Mouse (Mus musculus) layer of hippocampus, adult 18-20 months (tissue): ENCODE measurements around the gene Tnn. TPM values are rescaled to one million over a fixed set of nuclear protein-coding genes. Genes with fewer than 3 reads are reported as not detected.

ENCODE experiments used
- DNase-seq, 2 experiments: peaks; one replicate each; pipeline ENCODE4 v3.0.0; 2022; ENCODE audit warnings: low spot score in 2 of 2
- total RNA-seq, 2 experiments: library from RNA; stranded (reverse); gene quantifications; 2 replicates each; pipeline ENCODE4 v1.2.3; 2021

The Tnn gene
- total RNA-seq, 2 experiments from 2014 or later: 0.08 TPM; not detected in 1

DNA sequence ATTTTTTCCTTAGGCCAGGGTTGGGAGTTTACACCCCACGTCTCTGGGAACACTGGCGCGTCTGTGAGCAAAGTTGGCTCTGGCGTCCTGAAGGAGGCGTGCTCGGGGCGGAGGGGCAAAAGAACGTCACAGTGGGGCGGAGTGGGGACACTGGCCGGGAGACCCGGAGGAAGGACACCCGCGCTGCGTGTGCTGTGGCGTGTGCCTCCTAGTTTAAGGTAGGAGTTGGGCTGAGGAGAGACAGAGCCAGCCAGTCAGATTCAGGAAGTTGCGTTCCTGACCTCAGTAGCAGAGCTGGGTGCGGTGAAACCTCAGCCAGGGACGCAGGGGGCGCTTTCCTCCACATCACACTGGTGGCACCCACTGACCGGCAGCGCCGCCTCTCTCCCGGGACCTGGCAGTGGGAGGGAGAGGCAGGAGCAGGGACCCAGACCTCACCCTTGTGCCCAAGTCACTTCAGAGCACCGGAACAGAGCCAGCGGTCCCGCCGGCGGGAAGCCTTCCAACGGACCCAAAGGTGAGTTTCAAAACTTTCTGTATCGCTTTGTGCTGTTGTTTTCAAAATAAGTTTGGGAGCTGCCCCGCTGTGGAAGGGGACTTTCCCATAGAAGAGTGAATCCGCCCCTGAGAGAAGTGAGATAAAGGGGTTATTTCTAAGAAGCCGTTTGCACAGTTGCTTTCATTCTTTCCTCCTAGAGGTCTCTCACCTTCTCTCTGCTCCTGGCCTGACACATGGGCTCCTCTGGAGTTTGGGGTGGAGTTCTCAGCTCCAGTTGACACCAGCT, 109.0 kb downstream of the Tnn start, which contains the start of gene 4930523C07Rik:
4930523C07Rik (plus strand) TSS at position 146 of the 785 bp plus-strand sequence.
- peak in 1 of 2 experiments; percentile 12 for DNase-seq

GRCm38 (mm10) chr1:160043271-160043975, 110.0 kb downstream of the Tnn start:
- no peak for DNase-seq

DNA sequence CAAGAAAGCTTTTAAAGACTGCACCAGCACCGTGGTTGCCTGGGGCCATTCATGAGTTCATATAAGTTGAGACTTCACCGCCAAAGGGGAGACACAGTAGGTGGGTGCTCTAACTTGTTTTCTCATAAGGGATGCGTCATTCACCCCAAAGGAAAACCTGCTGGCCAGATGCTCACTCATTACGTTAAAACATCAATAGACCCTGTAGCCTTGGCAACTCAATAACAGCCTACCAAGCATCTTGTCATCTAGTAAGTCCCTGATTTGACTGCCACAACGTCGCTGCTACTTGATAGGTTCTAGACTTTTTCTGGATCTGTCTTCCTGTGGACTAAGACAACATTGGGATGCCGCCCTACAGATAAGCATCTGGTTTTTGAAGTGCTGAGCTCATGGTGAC, 111.0 kb downstream of the Tnn start:
- no peak for DNase-seq

- no peak for DNase-seq
Observed at GRCm38 (mm10) chr1:160041264-160041775, 112.1 kb downstream of the Tnn start.

DNA sequence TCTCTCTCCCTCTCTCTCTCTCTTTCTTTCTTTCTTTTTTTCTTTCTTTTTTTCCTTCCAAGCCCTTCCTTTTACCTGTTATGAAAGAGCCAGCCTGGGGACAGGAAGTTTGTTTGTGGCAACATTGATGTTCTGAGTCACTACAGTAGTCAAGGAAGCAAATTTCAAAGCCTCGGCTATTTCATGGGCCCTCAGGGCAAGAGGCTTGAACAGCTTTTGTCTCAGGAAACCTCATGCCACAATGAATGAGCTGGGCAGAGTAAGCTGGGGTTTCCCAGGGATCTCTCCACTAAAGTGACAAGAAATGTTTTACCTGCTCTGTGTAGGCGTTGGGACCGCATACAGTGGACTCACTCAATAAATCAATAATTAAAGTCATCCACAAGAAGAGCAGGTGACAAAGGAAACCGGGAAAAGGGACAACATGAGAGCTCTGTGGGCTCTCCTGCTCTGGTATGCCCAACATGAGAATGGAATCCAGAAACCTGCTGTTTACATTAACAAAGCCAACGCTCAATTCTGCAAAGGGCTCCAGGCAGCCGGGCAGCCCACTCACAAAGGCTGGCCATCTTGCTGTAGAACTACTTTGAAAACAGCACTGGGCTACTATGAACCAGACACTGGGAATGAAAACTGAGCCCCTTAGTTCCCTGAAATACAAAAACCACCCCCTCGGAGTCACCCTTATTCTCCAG, 113.3 kb downstream of the Tnn start:
- no peak for DNase-seq

GRCm38 (mm10) chr1:160036996-160037521, 116.3 kb downstream of the Tnn start:
- DNase-seq: no peak

DNA sequence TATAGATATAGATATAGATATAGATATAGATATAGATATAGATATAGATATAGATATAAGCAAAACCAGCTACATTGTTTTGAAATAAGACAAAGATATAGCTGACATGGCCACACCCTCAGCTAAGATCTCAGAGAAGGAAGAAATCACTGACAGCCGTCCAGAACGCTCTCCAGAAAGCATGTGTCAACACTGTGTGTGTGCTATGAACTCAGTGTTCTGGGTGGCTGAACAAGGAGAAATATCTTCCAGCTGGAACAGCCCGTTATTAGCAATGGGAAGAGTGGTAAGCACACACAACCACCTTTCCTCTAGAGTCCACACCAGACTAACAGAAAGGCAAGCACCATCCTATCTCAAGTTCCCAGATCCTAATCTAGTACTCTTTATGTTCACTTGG, 117.8 kb downstream of the Tnn start:
- DNase-seq: no peak

Other genes starting within 250 kb of the Tnn start
- 1 to 10 TPM; 1.1 to 3.5 TPM for gene 4930523C07Rik, start 109.2 kb downstream of the Tnn start, total RNA-seq
- gene Mrps14, start 41.6 kb upstream of the Tnn start, total RNA-seq: 10 to 100 TPM; 68.8 to 73.8 TPM
- gene Cacybp, start 59.3 kb upstream of the Tnn start, total RNA-seq: 10 to 100 TPM; 88.5 to 95.7 TPM